9 mouse cellular contexts compared by ENCODE assay signal in the genomic region with DNA sequence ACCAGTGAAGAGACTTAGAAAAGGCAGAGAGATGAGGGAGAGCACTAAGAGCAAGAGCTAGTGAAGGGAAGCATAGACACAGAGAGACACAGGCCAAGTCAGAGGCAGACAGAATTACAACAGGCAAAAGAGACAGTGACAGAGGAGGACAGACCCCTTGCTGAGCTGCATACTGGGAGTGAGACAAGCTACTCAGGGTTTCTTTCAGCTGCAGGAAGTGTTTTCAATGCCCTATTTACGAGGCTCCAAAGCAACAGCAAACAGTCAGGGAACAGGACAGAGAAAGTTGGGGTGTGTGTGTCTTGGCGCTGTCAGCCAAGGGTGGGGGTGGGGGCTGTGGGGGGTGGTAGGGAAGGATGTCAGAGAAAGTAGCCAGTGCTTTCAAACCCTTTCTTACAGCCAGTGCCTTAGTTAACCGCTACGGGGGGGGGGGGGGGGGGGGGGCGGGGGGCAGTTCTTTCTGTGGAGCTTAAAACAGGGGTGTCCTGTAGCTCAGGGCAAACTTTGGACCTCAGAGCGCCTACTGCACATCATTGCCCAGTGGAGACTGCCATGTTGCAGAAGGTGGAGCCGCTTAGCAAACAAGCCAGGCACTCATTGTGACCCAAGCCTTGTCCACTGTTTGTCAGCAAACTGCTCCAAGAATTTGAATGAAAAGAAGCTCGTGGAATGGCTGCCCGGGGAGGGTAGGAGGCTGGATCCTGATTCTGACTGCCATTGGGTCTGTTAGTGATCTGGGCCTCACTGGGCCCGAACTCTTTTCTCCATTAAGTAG. TPM values are rescaled to one million over a fixed set of nuclear protein-coding genes. Genes with fewer than 3 reads are reported as not detected.
DNase-seq lines count a peak whose midpoint lies in the region; ATAC-seq and TF ChIP-seq lines count a peak whose summit lies in the region.
"Had no signal": no experiment of that assay in that cellular context is flagged by ENCODE, and none has a peak within 500 bp of the region (broad histone marks: within the 10 kb centered on the region; RNA-seq: fewer than 3 reads in every experiment).

TSS of gene Timp4 (minus strand) at position 107 of the 775 bp plus-strand sequence.

- 33% methylated on average over 7 of the region's 10 CpGs for WGBS in embryonic facial prominence, embryonic 11.5 days
- whole genome bisulfite sequencing in heart, embryonic 14.5 days = 34% methylated on average over 7 of the region's 10 CpGs
- 39% methylated on average over 8 of the region's 10 CpGs for WGBS in limb, embryonic 10.5 days

- H3K9me3 ChIP-seq in embryonic facial prominence, embryonic 11.5 days (replicated peaks; ENCODE audit: control insufficient read depth, low read length) = no peaks in the 10 kb centered on the region
- H3K9me3 ChIP-seq in heart, embryonic 14.5 days (ENCODE audit: control insufficient read depth, low read length) = no peaks in the 10 kb centered on the region
- H3K9me3 ChIP-seq in limb, embryonic 10.5 days (replicated peaks) = no peaks in the 10 kb centered on the region

- DNase-seq in layer of hippocampus, adult 2 months (ENCODE audit: low spot score in 2 of 2) = peak in 1 of 2 experiments; percentile 52
- DNase-seq in layer of hippocampus, adult 9-10 months (ENCODE audit: low spot score) = no peak
- DNase-seq in embryonic facial prominence, embryonic 11.5 days (ENCODE audit: low spot score) = no peak
- no peak for DNase-seq in limb, embryonic 10.5 days (ENCODE audit: low spot score)
- no peak for DNase-seq in spleen, postnatal 14 days (ENCODE audit: low spot score in 2 of 2)
- DNase-seq in natural killer cell, adult 2 months (ENCODE audit: low spot score in 2 of 2) = no peak

- H3K27ac ChIP-seq in layer of hippocampus, adult 2 months = peak within 1 kb of the TSS; percentile 89
- H3K27ac ChIP-seq in embryonic facial prominence, embryonic 11.5 days (replicated peaks; ENCODE audit: low read depth, low read length) = no peak within 1 kb of the TSS
- no peak within 1 kb of the TSS for H3K27ac ChIP-seq in heart, embryonic 14.5 days (replicated peaks in 1 of 2; ENCODE audit: control insufficient read depth in 1 of 2, insufficient read depth in 1 of 2, low read depth in 2 of 2, low read length in 2 of 2)
- no peak within 1 kb of the TSS for H3K27ac ChIP-seq in limb, embryonic 10.5 days

- peak within 1 kb of the TSS; percentile 33 for H3K4me2 ChIP-seq in embryonic facial prominence, embryonic 11.5 days (ENCODE audit: low read depth, low read length)
- H3K4me2 ChIP-seq in heart, embryonic 14.5 days (ENCODE audit: low read length) = peak within 1 kb of the TSS; percentile 56

- no peak within 1 kb of the TSS for H3K9ac ChIP-seq in embryonic facial prominence, embryonic 11.5 days (replicated peaks; ENCODE audit: low read length)
- H3K9ac ChIP-seq in heart, embryonic 14.5 days (ENCODE audit: low read length) = no peak within 1 kb of the TSS

- no peaks in the 10 kb centered on the region for H3K27me3 ChIP-seq in embryonic facial prominence, embryonic 11.5 days (ENCODE audit: control insufficient read depth, insufficient read depth, low read length)
- H3K27me3 ChIP-seq in heart, embryonic 14.5 days (ENCODE audit: control insufficient read depth, insufficient read depth, low read length) = peaks cover 79% of the 10 kb centered on the region
- H3K27me3 ChIP-seq in limb, embryonic 10.5 days (ENCODE audit: low read depth, poor library complexity, severe bottlenecking) = peaks cover 11% of the 10 kb centered on the region; the same call in 1 of the 2 replicates

- H3K36me3 ChIP-seq in embryonic facial prominence, embryonic 11.5 days (replicated peaks; ENCODE audit: control insufficient read depth, insufficient read depth, low read depth, low read length) = no peaks in the 10 kb centered on the region
- H3K36me3 ChIP-seq in heart, embryonic 14.5 days (ENCODE audit: control insufficient read depth, insufficient read depth, low read length) = no peaks in the 10 kb centered on the region
- H3K36me3 ChIP-seq in limb, embryonic 10.5 days = no peaks in the 10 kb centered on the region

- no peak for TF ChIP-seq CTCF in layer of hippocampus, adult 2 months (conservative IDR thresholded peaks at IDR 0.05)

- H3K4me1 ChIP-seq in embryonic facial prominence, embryonic 11.5 days (ENCODE audit: control insufficient read depth, insufficient read depth, low read length) = no peaks in the 10 kb centered on the region; the same call in 1 of the 2 replicates
- H3K4me1 ChIP-seq in heart, embryonic 14.5 days (ENCODE audit: control insufficient read depth in 2 of 2, insufficient read depth in 2 of 2, low read length in 2 of 2) = peaks cover 6 to 7% of the 10 kb centered on the region in 2 experiments; a peak in 3 of 4 replicates
- H3K4me1 ChIP-seq in limb, embryonic 10.5 days = peaks cover 12% of the 10 kb centered on the region

- peak within 1 kb of the TSS; percentile 40 for H3K4me3 ChIP-seq in layer of hippocampus, adult 2 months
- no peak within 1 kb of the TSS for H3K4me3 ChIP-seq in embryonic facial prominence, embryonic 11.5 days (ENCODE audit: low read depth, low read length)
- peak within 1 kb of the TSS in 1 of 2 experiments; percentile 12; a peak in 1 of 4 replicates for H3K4me3 ChIP-seq in heart, embryonic 14.5 days (ENCODE audit: control insufficient read depth in 1 of 2, insufficient read depth in 1 of 2, low read depth in 1 of 2, low read length in 2 of 2)
- H3K4me3 ChIP-seq in limb, embryonic 10.5 days = peak within 1 kb of the TSS; percentile 36
- H3K4me3 ChIP-seq: myocyte had no signal

- no peak for ATAC-seq in embryonic facial prominence, embryonic 11.5 days (replicated peaks; ENCODE audit: insufficient number of reproducible peaks, low FRiP score, low TSS enrichment, low read depth)
- no peak for ATAC-seq in heart, embryonic 14.5 days (ENCODE audit: insufficient number of reproducible peaks, insufficient read depth, low FRiP score, low read depth)
- ATAC-seq in megakaryocyte progenitor cell, adult 5-6 weeks (replicated peaks; ENCODE audit: poor library complexity) = no peak

RNA-seq across cellular contexts. Expression of gene Timp4, which starts in this region (rescaled TPM):
- 10 to 100 TPM; 19.4 to 22.6 TPM for total RNA-seq in layer of hippocampus, adult 2 months (2021)
- 0.27 and 0.50 TPM in 2 replicates for polyA plus RNA-seq in embryonic facial prominence, embryonic 11.5 days (2014; fragmentation: Nextera tagmentation; extraction: Ambion mirVana)
- 0.23 and 0.43 TPM in 2 replicates for polyA plus RNA-seq in heart, embryonic 14.5 days (2014; fragmentation: Nextera tagmentation; extraction: Ambion mirVana)
- polyA plus RNA-seq in limb, embryonic 10.5 days (2016; fragmentation: Nextera tagmentation; extraction: Ambion mirVana) = 0.15 TPM in 1 of 2 replicates, not detected in the other
- not detected in 2 replicates for total RNA-seq in megakaryocyte progenitor cell, adult 5-6 weeks (2015)
- total RNA-seq in megakaryocyte progenitor cell, adult 5-6 weeks (2017) = not detected in 2 replicates

Comparison
In these comparisons a context has a peak if more than half of its experiments do, and no peak if none do; other contexts are left out.
1. RNA of gene Timp4 (total RNA-seq): 19.4 to 22.6 TPM in layer of hippocampus, adult 2 months; not detected in megakaryocyte progenitor cell, adult 5-6 weeks; every median in the first group is over 10 times any median in the second.